Mouse (Mus musculus) layer of hippocampus, adult 9-10 months (tissue): ENCODE data around the gene Erp27.
"Not testable (repeated sequence)": the region's sequence is repeated elsewhere in the genome, so short reads cannot be mapped to it uniquely, and the experiment has no call there.

Experiments used
- DNase-seq: peaks from one replicate; pipeline ENCODE4 v3.0.0; 2022; ENCODE audit warnings: low spot score

Erp27 gene

GRCm38 (mm10) chr6:136906937-136907293, 15.1 kb downstream of the Erp27 start:
- DNase-seq, result no peak

- DNase-seq, result no peak
Measured at GRCm38 (mm10) chr6:136906283-136906936, 15.6 kb downstream of the Erp27 start.

- no peak for DNase-seq
Measured at GRCm38 (mm10) chr6:136903885-136904470, 18.0 kb downstream of the Erp27 start.

GRCm38 (mm10) chr6:136902527-136902926, 19.5 kb downstream of the Erp27 start:
- DNase-seq, result no peak

GRCm38 (mm10) chr6:136901010-136901409, 21.0 kb downstream of the Erp27 start:
- no peak for DNase-seq

- no peak for DNase-seq
Measured at GRCm38 (mm10) chr6:136900369-136901009, 21.5 kb downstream of the Erp27 start.

- DNase-seq, result no peak
Measured at GRCm38 (mm10) chr6:136898954-136899353, 23.0 kb downstream of the Erp27 start.

GRCm38 (mm10) chr6:136898222-136898621, 23.8 kb downstream of the Erp27 start:
- DNase-seq, result no peak

- DNase-seq, result no peak
Measured at GRCm38 (mm10) chr6:136897789-136898188, 24.2 kb downstream of the Erp27 start.

- no peak for DNase-seq
Measured at GRCm38 (mm10) chr6:136894532-136895339, 27.2 kb downstream of the Erp27 start.

- DNase-seq, result no peak
Measured at GRCm38 (mm10) chr6:136892002-136892401, 30.0 kb downstream of the Erp27 start.

- no peak for DNase-seq
Measured at GRCm38 (mm10) chr6:136889554-136889953, 32.4 kb downstream of the Erp27 start.

- no peak for DNase-seq
Measured at GRCm38 (mm10) chr6:136889067-136889466, 32.9 kb downstream of the Erp27 start.

GRCm38 (mm10) chr6:136887854-136888253, 34.1 kb downstream of the Erp27 start:
- DNase-seq, result no peak

GRCm38 (mm10) chr6:136884766-136885165, 37.2 kb downstream of the Erp27 start:
- DNase-seq, result not testable (repeated sequence)

- no peak for DNase-seq
Measured at GRCm38 (mm10) chr6:136883961-136884360, 38.0 kb downstream of the Erp27 start.

- DNase-seq, result no peak
Measured at GRCm38 (mm10) chr6:136883431-136883915, 38.5 kb downstream of the Erp27 start.

GRCm38 (mm10) chr6:136881678-136882077, 40.3 kb downstream of the Erp27 start:
- no peak for DNase-seq

GRCm38 (mm10) chr6:136875670-136876069, 46.3 kb downstream of the Erp27 start, which contains the start of gene Mgp:
Gene Mgp (minus strand): TSS chr6:136875823.
- DNase-seq, result no peak

GRCm38 (mm10) chr6:136874599-136874998, 47.4 kb downstream of the Erp27 start:
- DNase-seq, result no peak

GRCm38 (mm10) chr6:136868921-136869320, 53.1 kb downstream of the Erp27 start:
- no peak for DNase-seq

GRCm38 (mm10) chr6:136866150-136866549, 55.8 kb downstream of the Erp27 start:
- no peak for DNase-seq
